Mouse (Mus musculus) kidney, postnatal 14 days (tissue): ENCODE measurements at regions not wholly inside any gene's neighbourhood (a gene's known extent, or its start where the extent isn't known, plus 50 kb on each side); places are given as distances from the start of the nearest gene placed in this dataset.
A peak's percentile ranks its signal among the peaks of the same experiment; 100 is the strongest.

ENCODE experiments used
- DNase-seq: peaks from one replicate; pipeline ENCODE4 v3.0.0; 2022; ENCODE audit warnings: mixed read lengths

- DNase-seq = no peak
Observed at GRCm38 (mm10) chr1:28373351-28373750, 406.7 kb downstream of the Gm597 start.

DNA sequence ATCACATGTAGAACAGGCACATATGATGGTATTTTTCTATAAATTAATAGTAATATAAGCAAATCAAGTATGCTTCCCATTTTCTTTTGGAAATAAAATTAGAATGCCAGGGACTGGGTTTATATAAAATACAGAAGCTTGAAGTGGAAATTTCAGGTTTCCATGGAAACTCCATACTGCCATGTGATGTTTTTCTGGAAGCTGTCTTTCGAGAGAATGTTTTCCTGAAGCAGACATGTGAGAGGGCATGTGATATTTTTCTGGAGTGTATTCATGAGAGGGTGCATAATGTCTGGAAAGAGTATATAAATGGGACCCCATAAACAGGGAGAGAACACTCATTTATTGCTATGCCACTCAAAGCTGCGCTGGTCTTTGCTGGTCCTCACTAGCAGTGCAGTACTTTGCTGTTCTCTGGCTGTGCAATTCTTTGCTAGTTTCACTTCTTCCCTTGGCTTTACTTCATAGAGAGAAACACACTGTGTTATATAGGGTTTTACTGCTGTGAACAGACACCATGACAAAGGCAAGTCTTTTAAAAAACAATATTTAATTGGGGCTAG is 430.6 kb downstream of the Gm597 start:
- no peak for DNase-seq

DNA sequence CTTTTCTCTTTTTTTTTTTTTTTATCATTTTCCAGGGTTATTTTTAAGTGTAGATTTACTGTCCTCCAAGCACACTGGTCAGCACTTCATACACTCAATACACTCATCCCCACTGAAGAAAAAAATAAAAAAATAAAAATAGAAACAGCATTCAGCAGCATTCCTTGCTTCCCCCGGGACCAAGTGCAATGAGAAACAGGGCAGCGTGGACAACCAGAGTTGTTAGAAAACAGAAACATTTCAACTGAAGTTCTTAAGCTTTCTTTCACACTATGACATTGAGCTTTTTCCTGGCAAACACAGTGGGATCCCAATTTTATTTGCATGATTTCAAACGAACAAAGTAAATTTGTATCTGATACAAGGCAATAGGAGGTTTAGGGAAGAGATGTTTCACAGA is 431.5 kb downstream of the Gm597 start:
- peak; percentile 23 for DNase-seq

GRCm38 (mm10) chr1:28340054-28340453 is 440.0 kb downstream of the Gm597 start:
- DNase-seq = no peak

- no peak for DNase-seq
Observed at GRCm38 (mm10) chr1:28334366-28334765, 445.7 kb downstream of the Gm597 start.

- DNase-seq = no peak
Observed at GRCm38 (mm10) chr1:28332031-28332430, 448.0 kb downstream of the Gm597 start.

DNA sequence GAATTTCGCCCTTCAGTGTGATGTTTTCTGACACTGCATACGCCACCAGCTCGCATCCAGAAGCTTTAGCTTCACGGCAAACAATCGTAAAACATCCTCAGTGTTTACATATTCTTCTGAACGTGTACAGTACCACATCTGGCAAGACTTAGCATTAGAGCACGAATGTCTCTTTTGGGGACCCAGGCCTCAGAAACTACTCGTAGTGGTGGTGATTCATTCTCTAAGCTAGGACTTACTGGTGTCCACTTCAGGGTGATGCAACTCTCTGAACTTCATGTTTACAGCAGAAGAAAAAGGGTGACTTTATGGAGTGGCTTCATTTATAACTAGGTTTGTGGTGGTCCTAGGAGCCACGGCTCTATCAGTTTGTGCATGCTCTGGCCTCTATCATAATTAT is 451.1 kb downstream of the Gm597 start:
- DNase-seq = no peak

DNA sequence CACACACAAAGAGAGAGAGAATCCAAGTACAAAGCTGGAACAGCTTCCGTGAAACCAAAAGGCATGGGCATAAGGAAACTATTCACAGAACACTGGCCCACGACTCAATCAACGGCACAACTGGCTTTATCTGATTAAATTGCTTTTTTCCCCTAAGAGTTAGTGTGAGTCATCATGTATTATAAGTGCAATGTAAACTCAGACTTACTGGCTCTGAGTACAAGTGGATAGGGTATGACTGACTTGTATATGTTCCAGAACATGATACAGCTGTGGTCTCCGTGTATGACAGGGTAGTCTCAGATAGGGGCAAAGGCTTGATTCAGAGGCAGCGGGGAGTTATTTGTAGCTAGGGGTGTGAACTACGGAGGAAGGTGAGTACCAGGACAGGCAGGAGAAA is 451.5 kb downstream of the Gm597 start:
- DNase-seq = no peak

GRCm38 (mm10) chr1:28324141-28324540 is 455.9 kb downstream of the Gm597 start:
- no peak for DNase-seq
